Mouse (Mus musculus) midbrain, postnatal 0 days (tissue): Measurements from ENCODE around the gene Dkkl1. TPM values are rescaled to one million over a fixed set of nuclear protein-coding genes. Genes with fewer than 3 reads are reported as not detected.

Experiments used
- ATAC-seq: fragments of 200-750 bp; cut with Nextera tagmentation; 2 replicates; pipeline ENCODE4 v1.8.0; 2017; ENCODE audit warnings: moderate number of reproducible peaks, mild to moderate bottlenecking, moderate TSS enrichment, moderate library complexity; ENCODE audit not compliant: low FRiP score
- DNase-seq: peaks from one replicate; pipeline ENCODE4 v3.0.0-alpha.2; 2015; ENCODE audit warnings: low spot score
- H3K27ac ChIP-seq: fragments of 300-500 bp; sonication (generic); 2 replicates; pipeline ENCODE4 v1.5.1; 2014; ENCODE audit warnings: low read depth, mild to moderate bottlenecking, low read length, mixed read lengths
- H3K27me3 ChIP-seq: fragments of 300-500 bp; sonication (generic); 2 replicates; pipeline ENCODE4 v1.6.1; 2014; ENCODE audit warnings: low read length, control low read depth, mixed read lengths; ENCODE audit not compliant: insufficient read depth
- H3K36me3 ChIP-seq: fragments of 300-500 bp; sonication (generic); 2 replicates; pipeline ENCODE4 v1.6.1; 2014; ENCODE audit warnings: low read length, control low read depth, mixed read lengths; ENCODE audit not compliant: insufficient read depth
- H3K4me1 ChIP-seq: fragments of 300-500 bp; sonication (generic); 2 replicates; pipeline ENCODE4 v1.6.1; 2014; ENCODE audit warnings: mild to moderate bottlenecking, control low read depth, antibody characterized with exemption, low read length, mixed read lengths; ENCODE audit not compliant: insufficient read depth
- H3K4me2 ChIP-seq: fragments of 300-500 bp; sonication (generic); 2 replicates; pipeline ENCODE4 v1.6.1; 2014; ENCODE audit warnings: low read depth, mild to moderate bottlenecking, low read length, mixed read lengths; ENCODE audit not compliant: poor library complexity, severe bottlenecking
- H3K4me3 ChIP-seq: fragments of 300-500 bp; sonication (generic); 2 replicates; pipeline ENCODE4 v1.5.1; 2014; ENCODE audit warnings: low read depth, mild to moderate bottlenecking, low read length, moderate library complexity
- H3K9ac ChIP-seq: fragments of 300-500 bp; sonication (generic); replicated peaks from 2 replicates; pipeline ENCODE4 v1.6.1; 2014; ENCODE audit warnings: mild to moderate bottlenecking, low read length, moderate library complexity, mixed read lengths; ENCODE audit not compliant: poor library complexity, severe bottlenecking
- H3K9me3 ChIP-seq: fragments of 300-500 bp; sonication (generic); 2 replicates; pipeline ENCODE4 v1.6.1; 2016; ENCODE audit warnings: low read length, control low read depth
- CTCF ChIP-seq: IDR thresholded peaks from 2 replicates; pipeline ENCODE4 v1.5.1; 2016; ENCODE audit warnings: antibody characterized with exemption, mild to moderate bottlenecking
- WGBS: fragments of 180-500 bp; shearing (Covaris S2); extraction: QIAGEN DNeasy Blood & Tissue Kit; methylation state at CpG from one replicate; pipeline ENCODE4 v1.1.7; 2014; 5-methylcytosine and 5-hydroxymethylcytosine counted together
- polyA plus RNA-seq: library from polyadenylated mRNA; unstranded; fragments of >200 nt; fragmentation: Nextera tagmentation; extraction: Ambion mirVana; gene quantifications from 2 replicates; pipeline ENCODE4 v1.2.1, GENCODE M21; 2015
- total RNA-seq: library from RNA; depleted of rRNA; stranded (reverse); fragments of >200 nt; gene quantifications from 2 replicates; pipeline ENCODE4 v1.2.3, GENCODE M21; 2014

Gene Dkkl1
- total and polyA plus RNA-seq, 2 experiments from 2014 or later = 14.4 to 23.9 TPM

- no peak overlapping the region for H3K27ac ChIP-seq
- peak overlapping the region; percentile 24; the same call in 1 of the 2 replicates for H3K9ac ChIP-seq
- no peak for TF ChIP-seq CTCF
- no peaks in the 10 kb centered on the region for H3K4me1 ChIP-seq
- no peaks in the 10 kb centered on the region for H3K9me3 ChIP-seq
- H3K4me2 ChIP-seq = no peak overlapping the region
- WGBS = 64% methylated on average over 5 of the region's 5 CpGs
- no peaks in the 10 kb centered on the region for H3K27me3 ChIP-seq
- H3K36me3 ChIP-seq = no peaks in the 10 kb centered on the region
- ATAC-seq (no peak), DNase-seq (no peak)
- no peak overlapping the region for H3K4me3 ChIP-seq
Observed at GRCm38 (mm10) chr7:45196994-45197393, 15.0 kb downstream of the Dkkl1 start.

GRCm38 (mm10) chr7:45196176-45196535 is 15.8 kb downstream of the Dkkl1 start:
- H3K36me3 ChIP-seq = no peaks in the 10 kb centered on the region
- H3K4me2 ChIP-seq = no peak overlapping the region
- no peaks in the 10 kb centered on the region for H3K9me3 ChIP-seq
- H3K27me3 ChIP-seq = no peaks in the 10 kb centered on the region
- no peak for TF ChIP-seq CTCF
- WGBS = 81% methylated on average over 4 of the region's 4 CpGs
- H3K9ac ChIP-seq = no peak overlapping the region
- no peak overlapping the region for H3K4me3 ChIP-seq
- no peaks in the 10 kb centered on the region for H3K4me1 ChIP-seq
- DNase-seq (no peak), ATAC-seq (no peak)
- no peak overlapping the region for H3K27ac ChIP-seq

GRCm38 (mm10) chr7:45195341-45196175 is 16.4 kb downstream of the Dkkl1 start:
- Histone ChIP-seq H3K27me3 (no peaks in the 10 kb centered on the region), H3K4me1 (no peaks in the 10 kb centered on the region), H3K36me3 (no peaks in the 10 kb centered on the region), H3K9me3 (no peaks in the 10 kb centered on the region), H3K4me2 (no peak overlapping the region), H3K27ac (no peak overlapping the region), H3K4me3 (no peak overlapping the region), H3K9ac (no peak overlapping the region)
- WGBS = 61% methylated on average over 13 of the region's 13 CpGs
- no peak for ATAC-seq
- DNase-seq = no peak
- no peak for TF ChIP-seq CTCF

- Histone ChIP-seq H3K4me2 (no peak overlapping the region), H3K27ac (no peak overlapping the region), H3K4me1 (no peaks in the 10 kb centered on the region), H3K9me3 (no peaks in the 10 kb centered on the region), H3K27me3 (no peaks in the 10 kb centered on the region), H3K9ac (no peak overlapping the region), H3K4me3 (no peak overlapping the region), H3K36me3 (no peaks in the 10 kb centered on the region)
- DNase-seq (no peak), ATAC-seq (no peak)
- 75% methylated on average over 17 of the region's 17 CpGs for WGBS
- TF ChIP-seq CTCF = no peak
Observed at GRCm38 (mm10) chr7:45193871-45194785, 17.8 kb downstream of the Dkkl1 start.

GRCm38 (mm10) chr7:45193406-45193805 is 18.5 kb downstream of the Dkkl1 start:
- H3K9me3 ChIP-seq = no peaks in the 10 kb centered on the region
- H3K4me2 ChIP-seq = no peak overlapping the region
- WGBS = 71% methylated on average over 5 of the region's 5 CpGs
- 0 out of 2 replicates have a peak, but pooled peaks have one; percentile 21 for TF ChIP-seq CTCF
- no peak overlapping the region for H3K27ac ChIP-seq
- no peak overlapping the region for H3K9ac ChIP-seq
- no peaks in the 10 kb centered on the region for H3K27me3 ChIP-seq
- no peaks in the 10 kb centered on the region for H3K36me3 ChIP-seq
- no peaks in the 10 kb centered on the region for H3K4me1 ChIP-seq
- DNase-seq (no peak), ATAC-seq (no peak)
- no peak overlapping the region for H3K4me3 ChIP-seq
